Mouse (Mus musculus): ENCODE measurements around the gene Trpm8. TPM values are rescaled to one million over a fixed set of nuclear protein-coding genes. Genes with fewer than 3 reads are reported as not detected.

Trpm8 gene
- polyA plus RNA-seq, 1 experiment from 2014 or later = not detected

DNA sequence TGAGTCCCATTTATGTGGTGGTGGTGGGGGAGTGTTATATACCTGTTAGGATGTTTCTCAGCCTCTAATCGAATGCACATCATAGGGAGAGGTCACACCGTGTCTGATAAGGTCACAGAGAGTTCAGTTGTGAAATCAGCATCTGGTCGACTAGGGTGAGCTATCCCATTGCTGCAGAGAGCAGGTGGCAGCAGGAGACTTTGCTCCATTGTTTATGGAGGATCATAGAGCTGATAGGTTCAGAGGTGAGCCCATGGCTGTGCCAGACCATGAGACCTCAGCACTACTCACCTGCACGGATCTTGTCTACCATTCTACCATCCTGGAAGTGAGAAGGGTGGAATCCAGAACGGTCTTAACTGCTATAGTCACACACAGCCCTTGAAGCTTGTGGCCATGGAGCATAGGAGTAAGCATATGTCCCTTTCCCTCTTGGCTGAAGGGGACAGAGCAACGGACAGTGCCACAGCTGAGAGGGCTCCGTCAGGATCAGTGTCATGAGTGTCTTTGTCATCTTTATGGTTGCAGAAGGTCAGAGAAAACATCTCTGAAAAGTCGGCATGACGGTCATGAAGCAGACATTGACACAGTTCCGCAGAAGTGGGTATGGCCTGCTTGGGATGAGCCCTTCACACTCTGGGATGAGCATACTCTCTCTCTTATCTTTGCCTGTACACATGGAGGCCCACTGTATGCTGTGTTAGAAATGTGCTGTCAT, 6.9 kb downstream of the Trpm8 start:
- WGBS = 53% methylated on average over 10 of the region's 10 CpGs
- Histone ChIP-seq H3K9me3 (ENCODE audit: control insufficient read depth) (0 out of 2 replicates have a peak, but pooled peaks cover 2% of the 10 kb centered on the region), H3K27me3 (replicated peaks; ENCODE audit: control insufficient read depth, insufficient read depth, low read length) (no peaks in the 10 kb centered on the region), H3K9ac (ENCODE audit: low read depth, low read length) (no peak overlapping the region), H3K27ac (ENCODE audit: low read depth, low read length) (no peak overlapping the region), H3K4me3 (ENCODE audit: low read depth, low read length) (no peak overlapping the region), H3K4me2 (replicated peaks; ENCODE audit: low read depth) (no peak overlapping the region), H3K4me1 (replicated peaks; ENCODE audit: control insufficient read depth, insufficient read depth, low read length) (peaks cover 8% of the 10 kb centered on the region; the same call in 1 of the 2 replicates), H3K36me3 (ENCODE audit: control insufficient read depth, insufficient read depth) (no peaks in the 10 kb centered on the region)
- TF ChIP-seq CTCF (IDR thresholded peaks at IDR 0.05; ENCODE audit: low read depth) = no peak
- peak; percentile 43 for ATAC-seq

DNA sequence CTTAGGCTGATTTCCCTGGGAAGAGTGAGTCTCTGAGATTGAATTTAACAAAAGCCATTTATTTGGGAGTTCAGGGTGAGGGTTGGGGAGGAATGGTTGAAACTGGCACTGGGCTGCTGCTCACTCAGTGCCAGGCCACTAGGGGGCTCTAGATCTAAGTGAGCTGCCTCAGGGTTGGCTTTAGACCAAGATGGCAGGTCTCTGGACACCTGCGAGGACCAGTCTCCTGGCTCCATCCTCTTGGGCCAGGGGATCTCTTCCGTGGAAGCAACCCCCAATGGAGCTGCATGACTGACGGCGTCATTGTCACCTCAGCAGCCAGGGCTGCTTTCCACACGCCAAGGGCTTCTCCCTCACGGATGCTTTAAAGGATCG, 7.5 kb downstream of the Trpm8 start:
- Histone ChIP-seq H3K4me3 (ENCODE audit: low read depth, low read length) (no peak overlapping the region), H3K9me3 (ENCODE audit: control insufficient read depth) (0 out of 2 replicates have a peak, but pooled peaks cover 2% of the 10 kb centered on the region), H3K4me1 (replicated peaks; ENCODE audit: control insufficient read depth, insufficient read depth, low read length) (0 out of 2 replicates have a peak, but pooled peaks cover 3% of the 10 kb centered on the region), H3K27ac (ENCODE audit: low read depth, low read length) (no peak overlapping the region), H3K4me2 (replicated peaks; ENCODE audit: low read depth) (no peak overlapping the region), H3K9ac (ENCODE audit: low read depth, low read length) (no peak overlapping the region), H3K36me3 (ENCODE audit: control insufficient read depth, insufficient read depth) (no peaks in the 10 kb centered on the region), H3K27me3 (replicated peaks; ENCODE audit: control insufficient read depth, insufficient read depth, low read length) (no peaks in the 10 kb centered on the region)
- 66% methylated on average over 7 of the region's 7 CpGs for WGBS
- ATAC-seq = no peak
- TF ChIP-seq CTCF (IDR thresholded peaks at IDR 0.05; ENCODE audit: low read depth) = no peak

DNA sequence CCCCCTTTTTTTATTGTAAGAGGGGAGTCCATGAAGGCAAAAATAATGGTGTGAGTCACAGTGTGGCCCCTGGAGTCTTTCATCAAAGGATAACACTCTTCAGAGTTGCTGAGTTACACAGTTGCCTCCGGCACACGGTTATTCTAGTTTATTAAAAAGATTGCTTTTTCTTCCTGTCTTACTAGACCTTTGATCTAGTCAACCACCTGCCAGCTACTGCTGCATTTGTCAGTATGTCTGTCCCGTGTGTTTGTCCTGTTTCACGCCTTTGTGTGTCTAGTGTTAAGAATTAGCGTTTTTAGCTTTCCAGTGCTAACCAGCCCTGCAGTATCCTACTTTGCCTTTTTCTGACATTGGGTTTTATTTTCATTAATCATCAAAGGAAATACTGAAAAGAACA, 8.2 kb downstream of the Trpm8 start:
- ATAC-seq = no peak
- 0 out of 2 replicates have a peak, but pooled peaks cover 2% of the 10 kb centered on the region for H3K9me3 ChIP-seq (ENCODE audit: control insufficient read depth)
- TF ChIP-seq CTCF (IDR thresholded peaks at IDR 0.05; ENCODE audit: low read depth) = no peak
- no peaks in the 10 kb centered on the region for H3K27me3 ChIP-seq (replicated peaks; ENCODE audit: control insufficient read depth, insufficient read depth, low read length)
- no peak overlapping the region for H3K4me3 ChIP-seq (ENCODE audit: low read depth, low read length)
- no peak overlapping the region for H3K9ac ChIP-seq (ENCODE audit: low read depth, low read length)
- H3K27ac ChIP-seq (ENCODE audit: low read depth, low read length) = no peak overlapping the region
- 0 out of 2 replicates have a peak, but pooled peaks cover 3% of the 10 kb centered on the region for H3K4me1 ChIP-seq (replicated peaks; ENCODE audit: control insufficient read depth, insufficient read depth, low read length)
- H3K36me3 ChIP-seq (ENCODE audit: control insufficient read depth, insufficient read depth) = no peaks in the 10 kb centered on the region
- 47% methylated on average over 5 of the region's 5 CpGs for WGBS
- no peak overlapping the region for H3K4me2 ChIP-seq (replicated peaks; ENCODE audit: low read depth)

DNA sequence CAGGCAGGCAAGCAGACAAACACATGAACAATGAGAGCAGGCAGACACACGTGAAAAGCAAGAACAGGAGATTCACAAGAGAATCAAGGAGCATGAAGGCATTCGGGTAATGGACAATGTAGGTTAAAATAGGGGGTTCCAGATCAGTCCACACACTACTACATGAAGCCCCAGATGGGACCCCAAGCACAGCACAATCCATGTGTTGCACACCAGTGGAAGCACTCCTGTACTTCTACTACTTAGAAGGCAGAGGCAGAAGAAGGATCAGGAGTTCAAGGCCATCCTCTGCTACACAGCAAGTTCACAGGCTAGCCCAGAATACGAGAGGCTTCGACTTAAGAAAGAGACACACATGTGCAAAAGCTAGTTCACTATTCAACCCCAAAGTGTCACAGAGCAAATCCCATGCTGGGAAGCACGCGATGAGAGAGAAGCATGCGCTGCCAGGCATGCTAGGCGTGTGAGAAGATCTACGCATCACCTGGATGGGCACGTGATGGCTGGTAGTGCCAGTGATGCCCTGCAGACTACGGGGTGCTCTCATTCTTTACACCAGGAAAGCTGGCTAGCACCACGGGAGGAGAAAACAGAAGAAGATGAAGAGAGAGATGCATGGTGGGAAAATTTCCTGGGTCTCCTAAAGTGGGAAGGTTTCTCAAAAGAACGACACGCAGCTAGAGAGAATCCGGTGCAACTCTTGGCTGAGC, 8.8 kb downstream of the Trpm8 start:
- ATAC-seq = no peak
- 83% methylated on average over 15 of the region's 15 CpGs for WGBS
- no peak for TF ChIP-seq CTCF (IDR thresholded peaks at IDR 0.05; ENCODE audit: low read depth)
- H3K9me3 ChIP-seq (ENCODE audit: control insufficient read depth) = 0 out of 2 replicates have a peak, but pooled peaks cover 7% of the 10 kb centered on the region
- H3K4me2 ChIP-seq (replicated peaks; ENCODE audit: low read depth) = no peak overlapping the region
- no peak overlapping the region for H3K9ac ChIP-seq (ENCODE audit: low read depth, low read length)
- H3K36me3 ChIP-seq (ENCODE audit: control insufficient read depth, insufficient read depth) = no peaks in the 10 kb centered on the region
- H3K27me3 ChIP-seq (replicated peaks; ENCODE audit: control insufficient read depth, insufficient read depth, low read length) = no peaks in the 10 kb centered on the region
- no peak overlapping the region for H3K4me3 ChIP-seq (ENCODE audit: low read depth, low read length)
- 0 out of 2 replicates have a peak, but pooled peaks cover 3% of the 10 kb centered on the region for H3K4me1 ChIP-seq (replicated peaks; ENCODE audit: control insufficient read depth, insufficient read depth, low read length)
- no peak overlapping the region for H3K27ac ChIP-seq (ENCODE audit: low read depth, low read length)

DNA sequence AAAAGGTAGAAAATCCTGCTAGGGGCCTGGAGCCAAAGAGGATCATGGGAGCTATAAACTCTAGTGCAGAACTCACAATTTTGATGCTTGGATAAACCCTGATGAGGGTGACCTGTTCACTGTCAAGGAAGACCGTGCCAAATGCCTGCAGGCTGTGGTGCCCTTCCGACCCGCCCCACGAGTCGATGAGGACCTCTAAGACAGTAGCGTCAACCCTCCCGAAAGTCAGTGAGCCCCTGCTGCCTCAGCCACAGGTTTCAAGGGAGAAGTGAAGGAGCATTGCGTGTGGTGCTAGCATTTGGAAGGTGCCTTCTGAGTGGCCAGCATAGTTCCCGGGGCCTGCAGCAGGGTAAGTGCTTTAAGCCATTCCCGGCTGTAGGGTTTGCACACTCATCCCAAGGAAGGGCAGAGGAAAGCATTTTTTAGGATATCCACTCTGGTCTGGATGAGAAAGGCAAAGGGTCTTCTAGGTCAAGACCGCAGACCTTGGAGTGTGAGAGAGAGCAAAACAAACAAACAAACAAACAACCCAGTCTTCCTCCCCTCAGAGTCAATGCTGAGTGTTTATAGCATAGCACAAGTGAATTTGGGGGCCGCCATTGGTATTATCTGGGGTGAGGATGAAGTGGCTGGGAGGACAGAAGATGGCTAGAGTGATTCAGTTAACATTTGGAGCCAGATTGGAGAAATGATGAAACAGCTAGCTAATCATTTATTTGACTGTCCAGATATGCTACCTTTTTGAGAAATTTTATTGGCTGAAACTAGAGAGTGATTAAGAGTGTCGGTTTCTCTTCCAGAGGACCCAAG, 9.6 kb downstream of the Trpm8 start:
- ATAC-seq = no peak; the same call in 1 of the 2 replicates

DNA sequence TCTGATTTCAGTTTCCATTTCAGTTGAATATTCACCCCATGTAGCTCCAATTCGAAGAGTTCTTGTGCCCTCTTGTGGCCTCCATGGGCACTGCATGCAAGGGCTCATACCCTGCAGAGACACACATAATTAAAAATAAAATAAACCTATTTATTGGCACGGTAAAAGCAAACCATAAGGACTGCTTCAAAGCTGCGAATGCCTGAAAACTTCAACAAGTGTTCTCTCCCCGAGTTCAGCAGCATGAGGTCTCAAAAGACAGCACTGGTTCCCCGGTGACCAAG, 10.2 kb downstream of the Trpm8 start:
- no peaks in the 10 kb centered on the region for H3K27me3 ChIP-seq (replicated peaks; ENCODE audit: control insufficient read depth, insufficient read depth, low read length)
- no peak overlapping the region for H3K4me3 ChIP-seq (ENCODE audit: low read depth, low read length)
- H3K36me3 ChIP-seq (ENCODE audit: control insufficient read depth, insufficient read depth) = no peaks in the 10 kb centered on the region
- peak; percentile 54; the same call in 1 of the 2 replicates for ATAC-seq
- H3K9me3 ChIP-seq (ENCODE audit: control insufficient read depth) = 0 out of 2 replicates have a peak, but pooled peaks cover 7% of the 10 kb centered on the region
- H3K4me1 ChIP-seq (replicated peaks; ENCODE audit: control insufficient read depth, insufficient read depth, low read length) = 0 out of 2 replicates have a peak, but pooled peaks cover 3% of the 10 kb centered on the region
- peak; percentile 95 for TF ChIP-seq CTCF (IDR thresholded peaks at IDR 0.05; ENCODE audit: low read depth)
- H3K9ac ChIP-seq (ENCODE audit: low read depth, low read length) = no peak overlapping the region
- peak overlapping the region; percentile 9; the same call in 1 of the 2 replicates for H3K27ac ChIP-seq (ENCODE audit: low read depth, low read length)
- no peak overlapping the region for H3K4me2 ChIP-seq (replicated peaks; ENCODE audit: low read depth)
- 33% methylated on average over 5 of the region's 5 CpGs for WGBS

More for the DNA sequence above, 9.6 kb downstream of the Trpm8 start:
- Histone ChIP-seq H3K4me1 (replicated peaks; ENCODE audit: control insufficient read depth, insufficient read depth, low read length) (0 out of 2 replicates have a peak, but pooled peaks cover 3% of the 10 kb centered on the region), H3K4me3 (ENCODE audit: low read depth, low read length) (no peak overlapping the region), H3K27ac (ENCODE audit: low read depth, low read length) (no peak overlapping the region), H3K36me3 (ENCODE audit: control insufficient read depth, insufficient read depth) (no peaks in the 10 kb centered on the region), H3K9ac (ENCODE audit: low read depth, low read length) (no peak overlapping the region), H3K4me2 (replicated peaks; ENCODE audit: low read depth) (no peak overlapping the region), H3K9me3 (ENCODE audit: control insufficient read depth) (0 out of 2 replicates have a peak, but pooled peaks cover 7% of the 10 kb centered on the region), H3K27me3 (replicated peaks; ENCODE audit: control insufficient read depth, insufficient read depth, low read length) (no peaks in the 10 kb centered on the region)
- no peak for TF ChIP-seq CTCF (IDR thresholded peaks at IDR 0.05; ENCODE audit: low read depth)
- 74% methylated on average over 13 of the region's 13 CpGs for WGBS
